Mouse (Mus musculus) forelimb bud, embryonic 11.5 days (tissue): ENCODE measurements around the gene Nsun2.

ENCODE experiments used
- DNase-seq: peaks from one replicate; pipeline ENCODE4 v3.0.0-alpha.2; 2012; ENCODE audit warnings: low read depth, low spot score

Nsun2 gene

DNA sequence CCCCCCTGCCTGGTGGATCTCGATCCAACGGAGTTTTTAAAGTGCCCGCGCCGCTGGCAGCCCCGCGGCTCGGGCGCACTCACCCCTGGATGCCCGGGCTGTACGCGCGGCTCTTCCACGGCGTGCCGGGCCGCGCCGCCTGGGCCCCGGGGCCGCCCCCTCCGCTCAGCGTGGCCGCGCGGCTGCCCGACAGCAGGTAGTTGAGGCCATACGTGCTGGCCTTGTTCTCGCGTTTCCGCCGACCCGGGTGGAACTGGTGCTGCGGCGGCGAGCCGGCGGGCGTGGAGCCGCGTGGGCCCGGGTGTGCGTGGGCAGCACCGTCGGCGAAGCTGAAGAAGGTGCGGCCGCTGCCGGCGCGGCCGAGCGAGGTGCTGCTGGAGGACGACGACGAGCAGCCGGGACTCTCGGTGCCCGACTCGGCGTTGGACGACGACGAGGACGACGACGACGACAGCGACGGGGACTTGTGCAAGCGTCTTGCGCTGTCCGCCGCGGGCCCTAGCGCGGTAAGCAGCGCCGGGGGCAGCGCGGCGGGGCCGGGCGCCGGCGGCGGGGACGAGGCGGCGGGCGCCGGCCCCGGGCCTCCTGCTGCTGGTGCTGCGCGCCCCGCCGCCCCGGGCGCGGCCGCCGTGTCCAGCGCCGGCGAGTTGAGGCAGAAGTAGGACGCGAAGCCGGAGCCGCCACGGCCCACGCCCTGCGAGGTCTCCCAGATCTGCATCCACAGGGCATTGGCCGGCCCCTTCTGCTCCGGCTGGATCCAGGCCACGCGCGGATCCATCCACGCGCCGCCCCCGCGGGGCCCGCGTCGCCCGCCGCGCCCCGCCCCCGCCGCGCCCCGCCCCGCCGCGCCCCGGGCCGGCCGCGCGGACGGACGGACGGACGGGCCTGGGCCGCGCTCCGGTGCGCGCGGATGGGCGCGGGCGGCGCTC, at the start of gene Nsun2:
Gene Nsun2 (plus strand): TSS at position 342 of the 929 bp plus-strand sequence.
- no peak for DNase-seq

GRCm38 (mm10) chr13:69485326-69485725, 48.2 kb upstream of the Nsun2 start:
- no peak for DNase-seq

DNA sequence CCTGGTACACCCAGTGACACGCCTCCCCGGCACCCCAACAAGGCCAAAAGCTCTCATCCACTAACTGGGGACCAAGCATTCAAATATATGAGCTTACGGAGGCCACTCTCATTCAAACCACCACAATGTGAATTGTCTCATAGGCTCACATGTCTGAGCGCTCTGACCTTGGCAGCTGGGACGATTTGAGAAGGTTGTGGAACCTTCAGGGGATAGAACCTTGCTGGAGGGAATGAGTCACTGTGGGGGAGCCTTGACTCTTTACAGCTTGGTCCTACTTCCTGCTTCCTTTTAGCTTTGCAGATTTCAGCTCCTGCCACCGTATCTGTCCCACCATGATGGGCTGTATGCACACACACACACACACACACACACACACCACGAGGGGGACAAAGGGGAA, 47.7 kb upstream of the Nsun2 start:
- DNase-seq, result no peak

DNA sequence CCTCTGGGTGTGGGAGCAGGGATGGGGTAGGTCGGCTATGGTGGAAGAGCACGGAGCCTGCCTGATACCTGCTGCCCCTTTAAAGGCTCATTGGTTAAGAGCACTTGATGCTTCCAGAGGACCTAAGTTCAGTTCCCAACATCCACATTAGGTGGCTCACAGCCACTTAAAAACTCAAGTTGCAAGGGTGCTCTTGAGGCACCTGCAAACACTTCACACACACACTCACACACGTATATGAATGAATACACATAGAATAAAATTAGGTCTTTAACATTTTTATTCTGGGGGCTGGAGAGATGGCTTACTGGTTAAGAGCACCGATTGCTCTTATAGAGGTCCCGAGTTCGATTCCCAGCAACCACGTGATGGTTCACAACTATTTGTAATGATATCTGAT, 46.4 kb upstream of the Nsun2 start:
- DNase-seq, result no peak

GRCm38 (mm10) chr13:69487611-69488275, 45.8 kb upstream of the Nsun2 start:
- no peak for DNase-seq

- no peak for DNase-seq
Measured at GRCm38 (mm10) chr13:69488565-69489255, 44.8 kb upstream of the Nsun2 start.

GRCm38 (mm10) chr13:69489777-69490176, 43.8 kb upstream of the Nsun2 start:
- DNase-seq, result no peak

- DNase-seq, result peak; percentile 64
Measured at GRCm38 (mm10) chr13:69492876-69493463, 40.6 kb upstream of the Nsun2 start.

DNA sequence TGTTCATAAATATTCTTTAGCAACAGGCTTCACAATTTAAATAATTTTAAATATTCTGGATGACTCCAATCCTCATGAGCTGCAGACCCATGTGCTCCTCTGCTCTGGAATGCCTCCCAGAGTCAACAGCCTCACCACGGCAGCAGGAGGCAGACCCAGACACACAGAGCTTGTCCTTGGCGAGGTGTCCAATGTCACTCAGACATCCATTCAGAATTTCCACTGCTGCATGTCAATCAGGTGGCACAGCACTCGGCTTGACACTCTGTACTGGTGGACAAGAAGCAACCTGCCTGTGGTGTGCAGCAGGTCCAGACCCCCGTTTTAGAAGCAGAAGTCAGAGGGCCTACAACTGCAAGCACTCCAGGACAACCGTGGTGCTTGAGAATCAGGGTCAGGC, 35.3 kb upstream of the Nsun2 start:
- DNase-seq, result no peak

GRCm38 (mm10) chr13:69502157-69502750, 31.3 kb upstream of the Nsun2 start:
- DNase-seq, result no peak

DNA sequence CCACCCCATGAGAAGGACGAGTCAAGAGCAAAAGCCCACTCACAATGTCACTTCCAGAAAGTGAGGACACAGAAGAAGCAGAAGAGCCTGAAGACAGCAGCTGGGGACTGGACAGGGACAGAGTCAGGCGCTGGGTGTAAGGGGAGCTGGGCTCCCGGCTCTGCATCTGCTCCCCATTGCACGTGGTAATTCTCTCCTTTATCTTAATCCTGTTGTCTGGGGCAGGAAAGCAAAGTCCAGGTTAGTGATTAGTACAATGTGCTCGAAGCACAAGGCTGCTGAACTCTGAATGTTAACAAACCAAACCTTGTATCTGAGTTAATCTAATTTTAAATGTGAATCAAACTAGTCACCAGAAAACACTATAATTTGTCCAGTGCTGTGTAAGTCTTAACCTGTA, 30.7 kb upstream of the Nsun2 start:
- DNase-seq, result no peak

DNA sequence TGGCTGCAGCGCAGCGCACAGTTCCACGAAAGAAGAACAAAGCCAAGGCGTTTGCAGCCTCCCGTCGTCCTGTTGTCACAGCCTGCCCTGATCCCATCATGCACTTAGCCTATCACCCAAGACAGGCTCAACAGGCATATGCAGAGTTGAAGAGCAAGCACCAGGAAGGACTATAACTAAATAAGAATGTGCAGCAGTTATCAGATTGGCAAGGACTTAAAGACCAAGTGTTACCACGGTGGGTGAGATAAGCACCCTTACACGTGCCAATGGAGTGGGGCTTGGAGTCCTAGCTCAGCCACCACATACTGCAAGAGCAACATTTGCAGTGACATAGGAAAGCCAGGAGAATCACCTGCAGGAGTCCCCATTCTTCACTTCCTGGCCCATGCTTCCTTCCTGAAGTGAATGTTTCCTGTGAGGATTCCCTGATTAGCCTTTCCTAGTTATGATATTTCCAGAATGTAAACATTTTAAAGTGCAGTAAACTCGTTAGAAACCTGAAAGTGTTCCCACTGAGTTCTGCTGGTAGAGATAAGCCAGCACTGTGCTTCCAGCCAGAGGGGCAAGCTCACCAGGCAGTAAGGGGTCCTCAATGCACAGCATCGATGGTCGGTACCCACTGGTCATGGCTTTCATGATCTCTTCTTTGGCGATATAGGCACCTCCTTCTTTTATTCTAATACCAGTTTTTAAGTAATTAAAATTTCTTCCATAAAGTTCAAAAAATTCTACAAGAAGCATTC, 27.0 kb upstream of the Nsun2 start:
- no peak for DNase-seq

GRCm38 (mm10) chr13:69507666-69508065, 25.9 kb upstream of the Nsun2 start:
- no peak for DNase-seq

- DNase-seq, result peak; percentile 25
Measured at GRCm38 (mm10) chr13:69509391-69510244, 23.9 kb upstream of the Nsun2 start.

DNA sequence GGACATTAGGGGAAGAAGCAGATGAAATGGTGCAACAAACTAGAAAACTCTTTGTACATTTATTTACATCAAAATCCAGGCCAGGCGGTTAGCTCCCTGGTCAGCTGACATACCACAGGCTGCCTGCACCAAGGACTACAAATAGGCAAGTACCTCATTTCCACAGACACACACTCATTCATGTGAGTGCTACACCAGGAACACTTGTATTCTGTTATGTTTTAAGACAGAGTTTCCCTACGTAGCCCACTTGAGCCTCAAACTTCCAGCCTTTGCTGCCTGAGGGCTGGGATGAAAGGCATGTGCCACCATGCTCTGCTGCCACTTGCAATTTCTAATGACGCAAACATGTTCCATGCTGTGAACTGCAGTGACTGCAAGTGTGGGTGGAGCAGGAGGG, 18.5 kb upstream of the Nsun2 start:
- no peak for DNase-seq

DNA sequence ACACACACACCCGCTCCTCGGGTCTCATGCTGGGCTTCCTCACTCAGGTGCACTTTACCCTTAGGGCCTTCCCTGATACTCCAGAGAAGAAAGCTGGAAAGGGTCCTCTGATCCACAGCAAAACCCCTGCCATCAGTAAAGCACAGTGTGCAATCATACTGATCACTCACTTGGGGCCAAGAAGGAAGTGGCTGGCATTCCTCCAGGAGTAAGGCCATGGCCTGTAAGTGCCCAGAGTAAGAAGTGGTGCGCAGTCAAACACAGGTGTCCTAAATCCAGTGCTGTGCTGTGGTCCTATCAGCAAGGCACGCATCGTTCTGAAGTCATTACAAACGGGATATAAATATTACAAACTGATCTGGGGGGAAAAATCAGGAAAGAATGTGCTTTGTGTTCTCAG, 16.1 kb upstream of the Nsun2 start:
- DNase-seq, result no peak

DNA sequence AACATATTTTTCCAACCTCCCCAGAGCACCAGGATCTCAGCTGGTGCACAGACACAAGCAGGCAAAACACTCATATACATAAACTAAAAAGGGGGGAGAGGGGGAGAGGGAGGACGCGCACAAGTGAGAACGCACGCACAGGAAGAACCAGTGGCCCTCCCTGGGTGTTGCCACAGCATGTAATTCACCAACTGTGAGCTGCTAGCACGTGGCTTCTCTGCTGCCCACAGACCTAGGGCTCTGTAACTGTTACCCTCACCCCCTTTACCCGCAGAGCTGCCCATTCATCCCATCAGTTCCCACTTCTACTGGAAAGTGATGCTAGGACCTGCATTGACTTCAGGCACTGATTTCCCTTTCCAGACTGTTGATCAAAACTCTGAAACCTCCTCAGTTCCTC, 14.4 kb upstream of the Nsun2 start:
- DNase-seq, result no peak

DNA sequence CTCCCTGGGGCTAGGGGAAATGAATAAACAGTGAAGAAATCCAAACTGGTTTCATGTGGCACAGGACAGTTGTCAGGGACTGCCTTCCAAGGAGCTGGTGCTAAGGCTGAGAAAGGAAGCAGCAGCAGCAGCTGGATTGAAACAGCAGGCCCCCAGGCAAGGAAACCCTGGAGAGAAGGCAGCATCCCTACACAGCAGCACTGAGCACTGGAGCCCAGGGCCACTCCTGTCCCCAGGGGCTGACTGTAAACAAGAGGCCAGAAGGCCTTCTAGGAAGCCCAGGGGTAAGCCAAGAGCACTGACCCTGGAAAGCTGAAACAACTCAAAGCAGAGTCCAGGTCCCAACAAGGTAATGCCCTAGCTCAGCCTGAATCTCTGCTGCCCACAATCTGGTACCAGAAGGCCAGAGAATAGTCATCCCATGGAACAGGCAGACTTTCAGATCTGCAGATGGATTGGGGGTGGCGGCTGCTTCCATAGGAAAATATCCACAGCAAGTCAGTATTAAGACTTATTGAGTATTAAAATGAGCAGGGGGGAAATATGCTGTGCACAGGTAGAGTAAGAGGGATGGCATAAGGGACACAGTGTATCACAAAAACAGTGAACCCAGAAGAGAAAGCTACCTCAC, 11.3 kb upstream of the Nsun2 start:
- no peak for DNase-seq

DNA sequence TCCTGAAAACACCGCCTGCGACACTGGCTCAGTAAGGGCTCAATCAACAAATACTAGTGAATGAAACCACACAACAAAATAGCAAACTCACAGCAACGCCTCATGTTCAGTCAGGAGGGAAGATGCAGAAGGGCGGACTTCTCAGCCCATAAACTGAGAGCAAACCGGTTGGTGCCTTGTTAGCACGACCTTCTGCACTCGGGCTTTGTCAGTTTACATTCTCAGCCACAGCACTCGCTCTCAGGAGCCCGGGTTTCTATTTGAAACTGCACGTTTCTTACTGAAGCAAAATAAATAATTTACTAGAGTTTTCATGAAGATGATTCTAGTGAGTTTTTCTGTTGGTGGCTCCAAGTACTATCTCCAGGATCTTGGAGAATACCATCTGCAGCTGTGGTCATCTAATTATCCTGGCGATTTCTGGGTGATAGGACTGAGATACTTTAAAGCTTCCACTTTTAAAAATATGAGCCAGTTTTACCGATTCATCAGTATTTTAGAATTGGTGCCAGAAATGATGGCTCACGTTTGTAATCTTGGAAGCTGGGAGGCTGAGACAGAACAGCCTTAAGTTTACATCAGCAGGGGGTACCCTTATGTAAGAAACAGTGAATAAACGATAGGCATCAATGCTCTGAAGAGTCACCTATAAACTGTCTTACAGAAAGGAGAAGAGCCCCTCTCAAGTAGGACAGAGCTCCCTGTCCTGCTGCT, 9.9 kb upstream of the Nsun2 start:
- no peak for DNase-seq
